Mouse (Mus musculus): ENCODE data around the gene Dhfr.

DNA sequence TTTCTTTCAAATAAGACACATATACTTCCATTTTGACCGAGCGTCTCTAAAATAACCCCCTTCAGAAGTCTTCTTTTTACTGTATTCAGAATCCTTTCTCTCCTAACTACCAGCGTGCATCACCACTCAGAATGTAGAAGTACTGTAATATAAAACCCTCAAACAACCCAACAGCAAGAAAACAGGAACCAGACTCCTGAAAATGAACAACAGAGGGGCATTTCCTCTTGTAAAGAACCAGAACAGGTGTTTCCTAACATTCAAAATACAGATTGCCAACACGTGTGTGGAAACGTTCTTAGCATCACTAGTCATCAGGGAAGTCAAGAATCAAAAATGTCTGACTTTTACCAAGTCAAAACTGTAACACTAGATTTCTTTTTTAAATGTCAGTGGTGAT, 33.8 kb upstream of the Dhfr start:
- TF ChIP-seq POLR2A (IDR thresholded peaks at IDR 0.05; ENCODE audit: low read depth, low read length), result no peak
- no peak for TF ChIP-seq CTCF (conservative IDR thresholded peaks at IDR 0.05; ENCODE audit: insufficient read depth, insufficient read length, low read depth, low read length)
